Mouse (Mus musculus) retina, postnatal 7 days (tissue): Measurements from ENCODE around the gene Gtf3c2.

ENCODE experiments used
- DNase-seq: peaks from one replicate; pipeline ENCODE4 v3.0.0-alpha.2; 2012; ENCODE audit warnings: low read depth, low spot score

Gtf3c2 gene

GRCm38 (mm10) chr5:31198170-31198569 is 18.2 kb upstream of the Gtf3c2 start:
- DNase-seq, result no peak

- DNase-seq, result no peak
Measured at GRCm38 (mm10) chr5:31197072-31197471, 17.1 kb upstream of the Gtf3c2 start.

GRCm38 (mm10) chr5:31196207-31196606 is 16.3 kb upstream of the Gtf3c2 start:
- DNase-seq, result no peak

GRCm38 (mm10) chr5:31195671-31196070 is 15.7 kb upstream of the Gtf3c2 start:
- no peak for DNase-seq

GRCm38 (mm10) chr5:31194486-31195485 is 14.8 kb upstream of the Gtf3c2 start:
- DNase-seq, result no peak

- DNase-seq, result no peak
Measured at GRCm38 (mm10) chr5:31193631-31194281, 13.8 kb upstream of the Gtf3c2 start.

GRCm38 (mm10) chr5:31192939-31193630 is 13.1 kb upstream of the Gtf3c2 start, which contains the start of the genes Snx17 and Eif2b4:
Gene Snx17 (plus strand): TSS chr5:31193227.
Gene Eif2b4 (minus strand): TSS chr5:31193430.
- peak; percentile 99 for DNase-seq

- DNase-seq, result no peak
Measured at GRCm38 (mm10) chr5:31192045-31192938, 12.3 kb upstream of the Gtf3c2 start.

GRCm38 (mm10) chr5:31190201-31190600 is 10.3 kb upstream of the Gtf3c2 start:
- no peak for DNase-seq

- no peak for DNase-seq
Measured at GRCm38 (mm10) chr5:31188223-31188840, 8.4 kb upstream of the Gtf3c2 start.

- no peak for DNase-seq
Measured at GRCm38 (mm10) chr5:31183678-31184077, 3.7 kb upstream of the Gtf3c2 start.

- no peak for DNase-seq
Measured at GRCm38 (mm10) chr5:31181183-31181770, 1.3 kb upstream of the Gtf3c2 start.

GRCm38 (mm10) chr5:31179301-31179765 is 611 bp downstream of the Gtf3c2 start:
- no peak for DNase-seq

GRCm38 (mm10) chr5:31168630-31169029 is 11.3 kb downstream of the Gtf3c2 start:
- DNase-seq, result no peak

- DNase-seq, result no peak
Measured at GRCm38 (mm10) chr5:31164878-31165277, 15.1 kb downstream of the Gtf3c2 start.

- DNase-seq, result no peak
Measured at GRCm38 (mm10) chr5:31162462-31162861, 17.5 kb downstream of the Gtf3c2 start.

- peak; percentile 53 for DNase-seq
Measured at GRCm38 (mm10) chr5:31154152-31154553, 25.8 kb downstream of the Gtf3c2 start, which contains the start of gene Mpv17. Gene Mpv17 (minus strand): TSS chr5:31154251.

GRCm38 (mm10) chr5:31153516-31154151 is 26.3 kb downstream of the Gtf3c2 start:
- no peak for DNase-seq

GRCm38 (mm10) chr5:31151746-31152145 is 28.2 kb downstream of the Gtf3c2 start:
- DNase-seq, result no peak
